17 mouse cellular contexts compared by ENCODE assay signal in the genomic region with DNA sequence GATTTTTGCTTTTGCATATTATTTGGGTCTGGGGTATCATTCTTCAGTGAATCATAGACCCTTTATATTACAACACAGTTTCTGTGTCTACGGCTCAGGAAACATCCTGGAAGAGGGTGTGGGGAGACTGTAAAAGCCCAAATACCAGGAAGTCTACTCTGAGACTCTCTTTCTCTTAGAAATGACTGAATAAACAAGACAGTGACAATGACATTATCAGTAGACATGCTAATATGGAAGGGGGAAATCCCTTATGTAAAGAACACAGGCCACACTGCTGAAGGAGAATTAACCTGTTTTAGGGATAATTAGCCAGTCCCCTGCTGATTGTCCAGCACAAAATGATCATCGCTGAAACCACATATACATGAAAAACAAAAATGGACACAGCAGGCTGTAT.
"Had no signal": no experiment of that assay in that cellular context is flagged by ENCODE, and none has a peak within 500 bp of the region (broad histone marks: within the 10 kb centered on the region; RNA-seq: fewer than 3 reads in every experiment).

No protein-coding gene starts in this region.

- ATAC-seq: hindbrain, postnatal 0 days; intestine, embryonic 16.5 days; liver, postnatal 0 days had no signal

- DNase-seq: gastrocnemius, adult 2 months; gastrocnemius, postnatal 10 days; gastrocnemius, postnatal 25 days; heart, adult 18-20 months; heart, postnatal 14 days; heart, postnatal 36 days; kidney, adult 11 months; kidney, adult 2 months; kidney, adult 9 months; kidney, postnatal 10 days; kidney, postnatal 25 days; kidney, postnatal 4 days; liver; liver, embryonic 13.5 days; liver, postnatal 0 days had no signal
